Mouse (Mus musculus) embryonic fibroblast, embryonic 13.5 days (primary cell): Measurements from ENCODE around the gene Slc16a10.

Source experiments
- CTCF ChIP-seq: IDR thresholded peaks from 2 replicates; pipeline ENCODE4 v1.5.1; 2011; ENCODE audit warnings: mild to moderate bottlenecking, control low read depth, low read length, moderate library complexity, borderline replicate concordance; ENCODE audit not compliant: insufficient read depth
- POLR2A ChIP-seq: IDR thresholded peaks from 2 replicates; pipeline ENCODE4 v1.6.1; 2011; ENCODE audit warnings: low read depth, mild to moderate bottlenecking, control low read depth, low read length, moderate library complexity

DNA sequence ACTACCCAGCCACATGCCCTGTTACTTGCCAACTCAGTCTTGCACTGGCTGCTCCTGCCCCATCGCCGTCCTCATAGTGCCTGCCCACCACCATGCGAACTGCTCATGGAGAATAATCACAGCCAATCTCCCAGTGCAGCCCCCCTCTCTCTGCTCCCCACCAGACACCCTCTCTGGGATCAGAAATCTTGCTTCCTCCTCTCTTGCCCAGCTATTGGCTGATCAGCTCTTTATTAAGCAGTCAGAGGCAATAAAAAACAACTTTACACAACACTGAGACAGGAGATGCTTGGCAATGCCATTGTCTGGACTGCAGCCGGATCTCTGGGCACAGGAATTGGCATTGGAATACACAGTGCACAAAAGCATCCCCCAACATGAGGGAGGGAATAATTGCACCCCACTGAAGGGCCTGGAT, 28.1 kb upstream of the Slc16a10 start:
- TF ChIP-seq POLR2A, result no peak
- TF ChIP-seq CTCF, result no peak
